Mouse (Mus musculus): Measurements from ENCODE around the gene Tgm5. TPM values are rescaled to one million over a fixed set of nuclear protein-coding genes. Genes with fewer than 3 reads are reported as not detected.

Tgm5 gene
- 0.27 TPM in 1 of 2 replicates, not detected in the other for polyA plus RNA-seq (2015; fragmentation: Nextera tagmentation; extraction: Ambion mirVana)

GRCm38 (mm10) chr2:121085480-121086185, at the start of gene Tgm5:
Gene Tgm5 (minus strand): TSS chr2:121085841.

GRCm38 (mm10) chr2:121109695-121110094, 24.1 kb upstream of the Tgm5 start, which contains the start of gene Tgm7:
Gene Tgm7 (minus strand): TSS chr2:121109795.

GRCm38 (mm10) chr2:121036733-121037341, 48.8 kb downstream of the Tgm5 start, which contains the start of gene Epb42:
Gene Epb42 (minus strand): TSS chr2:121037072.

GRCm38 (mm10) chr2:121007925-121008663, 77.5 kb downstream of the Tgm5 start, which contains the start of gene Ccndbp1:
Gene Ccndbp1 (plus strand): TSS chr2:121008403.

Other genes starting within 250 kb of the Tgm5 start
- gene Cdan1, start 235.7 kb downstream of the Tgm5 start, polyA plus RNA-seq (2015; fragmentation: Nextera tagmentation; extraction: Ambion mirVana), result 3.4 and 4.7 TPM in 2 replicates
- gene Ttbk2, start 235.2 kb downstream of the Tgm5 start, polyA plus RNA-seq (2015; fragmentation: Nextera tagmentation; extraction: Ambion mirVana), result 1.6 and 2.8 TPM in 2 replicates
- gene Ubr1, start 115.1 kb downstream of the Tgm5 start, polyA plus RNA-seq (2015; fragmentation: Nextera tagmentation; extraction: Ambion mirVana), result 10.3 and 10.9 TPM in 2 replicates
- gene Tmem62, start 108.8 kb downstream of the Tgm5 start, polyA plus RNA-seq (2015; fragmentation: Nextera tagmentation; extraction: Ambion mirVana), result 1.6 and 1.8 TPM in 2 replicates
- gene Ccndbp1, start 77.4 kb downstream of the Tgm5 start, polyA plus RNA-seq (2015; fragmentation: Nextera tagmentation; extraction: Ambion mirVana), result 27.1 and 27.3 TPM in 2 replicates
- 0.12 and 0.15 TPM in 2 replicates for gene Epb42, start 48.8 kb downstream of the Tgm5 start, polyA plus RNA-seq (2015; fragmentation: Nextera tagmentation; extraction: Ambion mirVana)
- not detected in 2 replicates for gene Tgm7, start 24.0 kb upstream of the Tgm5 start, polyA plus RNA-seq (2015; fragmentation: Nextera tagmentation; extraction: Ambion mirVana)
- 11.2 and 11.6 TPM in 2 replicates for gene Adal, start 54.6 kb upstream of the Tgm5 start, polyA plus RNA-seq (2015; fragmentation: Nextera tagmentation; extraction: Ambion mirVana)
- gene Lcmt2, start 54.8 kb upstream of the Tgm5 start, polyA plus RNA-seq (2015; fragmentation: Nextera tagmentation; extraction: Ambion mirVana), result 11.0 and 12.8 TPM in 2 replicates
- gene Tubgcp4, start 84.8 kb upstream of the Tgm5 start, polyA plus RNA-seq (2015; fragmentation: Nextera tagmentation; extraction: Ambion mirVana), result 12.4 and 14.3 TPM in 2 replicates
- gene Zscan29, start 85.3 kb upstream of the Tgm5 start, polyA plus RNA-seq (2015; fragmentation: Nextera tagmentation; extraction: Ambion mirVana), result 3.9 TPM in 2 replicates
- 10.7 and 16.0 TPM in 2 replicates for gene Trp53bp1, start 185.6 kb upstream of the Tgm5 start, polyA plus RNA-seq (2015; fragmentation: Nextera tagmentation; extraction: Ambion mirVana)
- gene Map1a, start 203.8 kb upstream of the Tgm5 start, polyA plus RNA-seq (2015; fragmentation: Nextera tagmentation; extraction: Ambion mirVana), result 2.0 TPM in 2 replicates

Measured in skeletal muscle tissue, postnatal 0 days (tissue).